Mouse (Mus musculus) skeletal muscle tissue, adult 2 months (tissue): Measurements from ENCODE around the gene Hcrtr2.

ENCODE experiments used
- DNase-seq: peaks from one replicate; pipeline ENCODE4 v3.0.0-alpha.2; 2012; ENCODE audit warnings: low read depth, low spot score

Hcrtr2 gene

DNA sequence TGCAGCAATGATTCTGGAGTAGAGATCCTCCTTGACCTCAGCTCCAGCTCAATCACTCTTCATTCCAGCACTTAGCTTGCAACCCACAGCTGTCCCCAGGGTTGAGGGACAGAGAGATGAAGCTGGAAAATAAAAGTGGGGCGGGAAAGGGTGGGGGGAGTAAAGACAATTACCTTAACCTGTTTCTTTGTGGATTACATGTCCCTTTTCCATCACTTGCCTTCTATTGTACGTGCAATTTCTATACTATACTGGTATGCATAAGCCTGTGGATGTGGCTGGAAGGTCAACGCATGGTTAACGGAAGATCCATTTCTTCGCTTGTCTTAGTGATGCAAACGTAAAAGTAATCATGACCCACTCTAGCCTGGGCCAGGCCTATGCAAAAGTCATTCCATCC is at the start of gene Hcrtr2:
Gene Hcrtr2, minus strand, starts transcription at position 101 of the 400 bp plus-strand sequence.
- no peak for DNase-seq

DNA sequence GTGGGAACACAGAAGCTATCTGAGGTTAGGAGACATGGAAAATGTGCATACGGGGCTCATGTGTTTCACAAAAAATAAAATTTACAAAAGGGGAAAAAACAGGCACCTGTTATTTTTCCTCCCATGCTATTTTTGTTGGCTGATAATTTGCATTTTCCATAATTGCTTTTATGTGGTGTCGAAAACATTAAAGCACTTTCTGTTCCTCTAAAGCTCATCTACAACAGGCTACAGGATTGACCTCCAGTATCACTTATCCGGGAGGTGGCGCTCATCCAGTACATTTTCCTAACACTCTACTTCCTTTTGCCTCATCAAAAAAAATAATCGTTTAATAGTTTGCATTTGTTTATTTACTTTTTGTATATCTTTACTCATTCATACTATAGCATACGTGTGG is 41.2 kb upstream of the Hcrtr2 start:
- no peak for DNase-seq

DNA sequence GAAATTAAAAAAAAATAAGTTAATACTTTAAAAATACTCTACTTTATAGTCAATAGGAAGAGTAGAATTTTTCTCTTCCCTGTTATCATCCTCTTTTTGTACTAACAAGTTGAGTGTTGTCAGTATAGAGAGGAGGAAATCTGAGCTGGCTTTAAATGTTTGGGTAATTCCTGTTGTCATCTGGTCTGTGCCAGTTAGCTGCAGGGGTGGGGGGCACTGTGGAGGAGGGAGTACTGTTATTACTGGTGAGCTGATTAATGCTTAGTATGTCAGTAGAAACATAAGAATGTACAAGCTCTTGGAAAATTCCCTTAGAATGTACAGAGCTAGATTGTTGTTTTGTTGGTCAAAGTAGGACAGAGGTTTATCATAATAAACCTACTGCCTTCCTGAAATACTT is 36.7 kb upstream of the Hcrtr2 start:
- no peak for DNase-seq

DNA sequence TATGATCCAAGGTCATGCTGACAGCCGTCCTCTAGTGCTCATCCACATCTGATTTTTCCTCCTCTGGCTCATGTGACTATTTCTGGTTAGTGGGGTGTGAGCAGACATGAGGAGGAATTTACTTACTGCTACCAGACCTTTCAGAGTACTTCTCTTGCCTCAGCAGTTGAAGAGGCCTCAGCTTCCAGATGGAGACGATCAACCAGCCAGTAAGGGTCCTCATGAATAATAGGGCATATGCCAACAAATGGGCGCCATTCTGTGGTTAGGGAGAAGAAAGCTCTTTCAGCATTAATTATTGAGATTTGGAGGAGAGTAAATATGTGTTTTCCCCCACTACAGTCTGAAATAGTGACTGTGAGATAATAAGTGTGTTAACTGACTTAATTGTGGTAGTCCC is 28.7 kb upstream of the Hcrtr2 start:
- no peak for DNase-seq

DNA sequence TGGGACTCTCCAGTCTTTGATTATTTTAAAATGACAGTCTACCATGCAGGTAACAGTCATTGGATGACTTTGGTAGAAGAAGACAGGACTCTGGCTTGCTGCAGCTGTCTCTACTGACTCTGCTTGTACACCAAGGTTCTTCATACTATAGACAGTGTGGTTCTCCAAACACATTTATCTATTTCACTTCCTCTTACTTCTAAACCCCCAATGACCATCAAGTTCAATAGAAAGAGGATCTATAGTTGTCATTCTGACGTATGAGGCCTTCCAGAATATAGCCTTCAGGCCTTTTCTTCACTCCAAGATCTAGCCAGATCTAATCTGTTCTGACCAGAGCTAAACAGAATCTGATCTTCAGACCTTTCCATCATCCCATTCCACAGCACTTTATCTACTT is 23.6 kb upstream of the Hcrtr2 start:
- no peak for DNase-seq

DNA sequence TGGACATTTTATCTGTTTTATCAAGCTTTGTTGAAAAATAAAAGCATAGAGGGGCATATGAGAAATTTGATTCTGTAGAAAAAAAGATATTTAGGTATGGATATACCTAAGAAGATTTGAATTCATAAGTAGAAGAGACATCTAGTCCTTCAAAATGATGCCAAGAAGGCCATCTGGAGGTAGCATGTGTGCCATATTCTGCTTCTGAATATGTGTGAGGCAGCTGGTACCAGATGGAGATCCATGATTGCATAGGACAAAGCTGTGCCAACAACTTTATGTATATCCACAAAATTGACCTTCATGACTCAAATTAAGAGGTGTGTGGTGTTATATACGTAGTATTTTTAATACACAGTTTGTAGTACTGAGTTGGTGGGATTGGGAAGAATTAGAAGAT is 7.4 kb upstream of the Hcrtr2 start:
- DNase-seq, result no peak

DNA sequence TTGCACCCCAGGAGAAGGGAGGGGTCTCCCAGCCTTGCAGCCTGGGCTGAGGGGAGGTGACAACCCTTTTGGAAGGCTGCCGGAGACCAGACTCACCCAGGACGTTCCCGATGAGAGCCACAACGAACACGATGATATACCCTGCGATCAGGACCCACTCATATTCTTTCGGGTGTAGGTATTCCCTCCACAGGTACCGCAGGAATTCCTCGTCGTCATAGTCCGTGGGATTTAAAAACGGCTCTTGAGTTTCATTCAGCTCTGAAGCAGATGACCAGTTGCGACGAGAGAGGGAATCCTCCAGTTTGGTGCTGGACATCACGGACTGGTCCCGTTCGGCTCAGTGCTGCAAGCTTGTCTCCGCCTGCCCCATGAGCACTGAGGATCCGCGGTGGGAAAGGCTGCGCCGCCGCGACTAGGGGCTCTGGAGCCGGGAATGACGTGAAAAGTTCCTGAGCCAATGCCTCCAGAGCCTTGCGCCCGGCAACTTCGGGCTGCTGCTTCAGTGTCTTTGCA is 412 bp downstream of the Hcrtr2 start:
- no peak for DNase-seq

DNA sequence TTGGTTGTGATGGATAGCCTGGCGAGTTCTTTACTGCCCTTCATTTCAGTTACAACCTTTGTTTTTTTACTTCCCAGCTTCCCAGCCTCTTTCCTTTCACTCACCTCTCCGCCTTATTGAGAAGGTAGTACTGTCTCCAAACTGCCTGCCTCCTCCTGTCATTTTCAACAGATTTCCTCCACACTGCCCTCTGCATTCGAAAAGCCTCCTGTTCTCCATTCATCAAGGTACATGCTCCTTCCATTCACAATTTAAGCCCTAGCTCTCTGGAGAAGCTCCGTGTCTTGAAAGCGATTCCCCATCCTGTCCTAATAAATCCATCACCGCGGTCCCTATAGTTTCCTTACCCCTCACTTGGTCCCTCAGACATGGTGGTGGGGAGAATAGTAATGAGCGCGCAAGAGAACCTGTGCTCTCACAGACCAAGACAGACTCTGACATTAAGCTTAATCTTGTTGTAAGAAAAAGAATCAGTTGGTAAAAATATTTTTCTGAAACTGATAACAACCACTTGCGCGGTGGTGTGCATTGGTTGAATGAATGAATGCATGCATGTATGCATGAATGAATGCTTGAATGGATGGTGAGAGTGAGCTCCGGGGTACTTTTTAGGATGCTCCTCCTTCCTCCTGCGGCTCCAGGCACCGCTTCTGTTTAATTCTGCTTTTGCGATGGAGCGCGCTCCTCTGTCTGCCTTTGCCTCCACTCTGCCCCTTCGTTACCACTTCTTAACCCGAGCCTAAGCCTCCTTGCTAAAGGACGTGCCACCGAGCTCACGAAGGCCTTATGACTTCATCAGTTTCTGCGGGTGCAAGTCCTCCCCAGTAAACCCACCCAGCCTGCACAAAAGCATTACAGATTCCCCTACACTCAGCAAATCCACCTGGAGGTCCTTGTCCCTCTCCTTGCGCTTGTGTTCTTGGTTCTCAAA is 1.3 kb downstream of the Hcrtr2 start:
- DNase-seq, result no peak

DNA sequence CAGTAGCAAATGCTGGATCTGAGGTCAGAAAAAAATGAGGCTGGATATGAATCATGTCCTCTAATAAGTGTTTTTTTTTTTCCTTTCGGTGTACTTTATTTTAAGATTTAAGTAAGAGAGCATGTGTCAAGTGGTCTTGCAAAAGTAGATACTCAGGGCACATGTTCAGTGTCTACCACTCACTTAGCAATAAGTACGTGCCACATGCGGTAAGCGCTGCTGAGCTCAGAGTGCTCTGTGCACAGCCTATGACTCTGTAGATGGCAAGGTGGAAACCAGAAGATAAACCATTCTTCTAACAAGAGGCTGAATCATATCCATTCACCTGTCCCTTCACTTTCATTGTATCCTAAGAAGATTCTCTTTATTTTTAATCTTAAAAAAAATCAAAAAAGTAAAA is 2.1 kb downstream of the Hcrtr2 start:
- no peak for DNase-seq

DNA sequence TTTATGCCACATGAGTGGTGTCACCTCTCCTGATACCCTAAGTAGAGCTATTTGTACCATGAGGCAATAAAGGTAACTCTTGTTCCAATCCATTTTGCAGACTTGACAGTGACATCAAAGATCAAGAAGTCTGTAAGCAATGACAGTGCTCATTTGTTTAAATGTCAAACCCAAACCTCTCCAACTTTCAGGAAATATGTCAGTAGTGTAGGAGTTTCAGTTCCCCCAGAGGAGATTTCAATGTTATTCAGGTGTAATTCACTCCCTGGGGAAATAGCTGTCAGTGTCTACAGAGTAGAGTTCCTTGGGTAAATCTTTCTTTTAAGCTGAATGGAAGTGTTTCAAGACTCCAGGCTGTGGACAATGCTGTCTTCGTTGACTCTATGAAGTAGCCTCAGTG is 2.9 kb downstream of the Hcrtr2 start:
- DNase-seq, result no peak

DNA sequence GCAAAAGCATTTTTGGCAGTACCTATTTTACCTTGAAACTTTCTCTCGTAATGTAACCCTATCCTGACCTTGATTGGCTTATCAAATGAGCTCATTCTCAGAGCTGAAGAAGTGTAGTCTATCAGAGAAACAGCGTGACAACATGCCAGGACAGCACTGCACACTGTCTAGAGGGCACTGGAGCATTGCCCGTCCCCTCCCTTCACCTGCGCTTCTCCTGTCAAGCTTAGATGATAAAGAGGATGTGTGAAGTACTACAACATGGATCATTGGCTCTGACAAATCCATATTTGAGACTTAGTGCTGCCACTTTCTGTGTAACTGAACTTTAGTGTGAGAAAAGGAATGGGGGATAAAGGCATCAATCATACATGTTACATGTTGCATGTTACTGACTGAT is 5.4 kb downstream of the Hcrtr2 start:
- DNase-seq, result no peak

DNA sequence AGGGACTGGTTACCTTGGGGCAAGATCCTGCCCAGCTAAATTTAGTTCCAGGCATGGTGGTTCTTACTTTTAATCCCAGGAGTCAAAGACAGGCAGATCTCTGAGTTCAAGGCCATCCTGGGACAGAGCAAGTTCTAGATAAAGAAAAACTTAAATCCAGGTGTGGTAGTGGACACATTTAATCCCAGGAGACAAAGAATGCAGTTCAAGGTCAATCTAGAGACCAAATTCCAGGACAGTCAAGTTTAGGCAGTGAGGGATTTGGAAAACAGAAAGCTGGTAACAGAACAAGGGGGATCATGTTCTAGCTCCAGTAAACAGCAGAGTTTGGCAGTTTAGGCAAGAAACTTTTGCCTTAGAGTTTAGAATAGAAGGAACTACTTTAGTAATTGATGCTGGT is 8.6 kb downstream of the Hcrtr2 start:
- no peak for DNase-seq

DNA sequence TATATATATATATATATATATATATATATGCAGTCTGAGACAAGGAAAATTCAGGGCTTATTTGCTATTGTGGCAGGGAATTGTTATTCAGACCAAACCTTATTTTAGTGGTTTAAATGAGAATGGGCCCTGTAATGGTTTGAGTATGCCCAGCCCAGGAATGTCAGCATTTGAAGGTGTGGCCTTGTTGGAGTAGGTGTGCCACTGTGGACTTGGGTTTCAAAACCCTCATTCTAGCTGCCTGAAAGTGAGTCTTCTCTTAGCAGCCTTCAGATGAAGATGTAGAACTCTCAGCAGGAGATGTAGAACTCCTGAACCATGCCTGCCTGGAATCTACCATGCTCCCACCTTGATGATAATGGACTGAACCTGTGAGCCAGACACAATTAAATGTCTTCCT is 9.7 kb downstream of the Hcrtr2 start:
- DNase-seq, result no peak

DNA sequence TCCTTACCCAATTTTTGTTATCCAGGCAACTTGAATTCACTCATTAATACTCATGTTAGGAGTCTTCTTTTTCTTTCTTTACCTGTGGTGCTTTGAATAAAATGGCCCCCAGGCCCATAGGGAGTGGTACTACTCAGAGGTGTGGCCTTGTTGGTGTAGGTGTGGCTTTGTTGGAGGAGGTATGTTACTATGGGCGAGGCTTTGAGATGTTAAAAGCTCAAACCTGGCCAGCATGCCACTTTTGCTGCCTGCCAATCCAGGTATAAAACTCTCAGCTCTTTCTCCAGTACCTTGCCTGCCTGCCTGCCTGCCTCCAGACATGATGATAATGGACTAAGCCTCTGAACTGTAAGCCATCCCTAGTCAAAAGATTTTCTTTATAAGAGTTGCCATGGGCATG is 11.4 kb downstream of the Hcrtr2 start:
- DNase-seq, result no peak

DNA sequence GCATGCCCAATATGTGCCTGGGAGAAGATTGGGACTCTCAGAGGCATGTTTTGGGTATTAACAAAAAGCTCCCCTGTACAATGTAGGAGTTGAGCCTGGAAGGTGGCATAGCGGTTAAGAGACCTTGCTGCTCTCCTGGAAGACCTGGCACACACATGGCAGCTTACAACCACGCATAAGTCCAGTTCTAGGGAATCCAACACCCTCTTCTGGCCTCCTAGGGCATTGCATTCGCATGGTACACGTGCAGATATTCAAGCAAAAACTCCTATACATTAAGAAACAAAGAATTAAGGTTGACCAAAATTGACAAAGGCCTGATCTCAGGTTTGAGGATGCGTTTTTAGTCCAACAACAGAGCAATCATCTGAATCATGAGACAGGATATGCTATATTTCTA is 32.3 kb downstream of the Hcrtr2 start:
- DNase-seq, result no peak

DNA sequence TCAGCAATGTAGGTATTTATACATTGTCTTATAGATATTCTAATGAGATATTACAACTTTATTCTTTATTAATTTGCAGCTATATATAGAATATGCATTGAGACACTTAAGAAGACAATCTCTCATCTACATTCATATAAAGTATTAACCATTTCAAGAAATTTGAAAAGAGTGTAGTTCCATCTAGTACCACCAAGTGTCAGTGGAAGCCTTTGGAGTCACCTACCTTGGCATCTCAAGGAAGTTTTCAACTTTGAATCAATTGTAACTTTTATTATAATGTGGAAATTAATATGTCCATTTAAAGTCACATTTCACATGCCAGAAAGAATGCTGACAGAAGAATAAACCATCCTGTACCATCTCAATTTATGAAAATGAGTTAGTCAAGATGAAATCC is 52.8 kb downstream of the Hcrtr2 start:
- DNase-seq, result no peak

DNA sequence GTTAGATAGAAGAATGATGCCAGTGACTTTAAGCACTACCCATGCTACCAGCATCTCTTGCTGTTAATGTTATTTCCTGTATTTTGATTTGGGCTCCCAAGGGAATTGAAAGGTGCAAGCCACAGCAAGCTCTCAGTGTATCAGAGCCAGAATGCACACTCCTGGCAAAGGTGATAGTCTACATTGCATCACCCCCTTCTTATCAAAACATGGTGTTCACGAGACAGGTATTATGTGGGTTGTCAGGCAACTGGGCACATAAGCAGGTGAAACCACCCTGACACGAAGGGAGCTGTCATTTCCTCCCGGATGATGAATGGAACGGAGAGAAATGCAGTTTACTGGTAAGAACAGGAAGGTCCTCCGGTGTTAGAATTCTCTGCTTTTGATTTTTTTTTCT is 65.9 kb downstream of the Hcrtr2 start:
- no peak for DNase-seq

DNA sequence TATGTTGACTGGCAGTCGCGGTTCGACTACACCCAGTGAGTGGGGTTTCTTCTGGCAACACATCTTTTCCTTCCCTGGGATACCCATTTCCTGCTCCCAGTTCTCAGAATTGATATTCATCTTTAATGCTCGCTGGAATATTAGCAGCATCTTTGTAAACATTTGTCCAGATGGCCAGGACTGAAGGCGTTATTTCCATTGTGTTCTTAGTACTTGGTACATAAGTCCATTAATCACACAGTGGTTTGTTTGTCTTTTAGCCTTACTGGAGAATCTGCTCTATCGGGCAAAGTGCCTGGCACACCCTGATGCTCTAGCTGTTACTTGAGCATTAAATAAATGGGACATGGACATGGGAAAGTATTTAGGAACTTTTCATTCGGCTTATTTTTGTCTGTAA is 71.1 kb downstream of the Hcrtr2 start:
- no peak for DNase-seq

DNA sequence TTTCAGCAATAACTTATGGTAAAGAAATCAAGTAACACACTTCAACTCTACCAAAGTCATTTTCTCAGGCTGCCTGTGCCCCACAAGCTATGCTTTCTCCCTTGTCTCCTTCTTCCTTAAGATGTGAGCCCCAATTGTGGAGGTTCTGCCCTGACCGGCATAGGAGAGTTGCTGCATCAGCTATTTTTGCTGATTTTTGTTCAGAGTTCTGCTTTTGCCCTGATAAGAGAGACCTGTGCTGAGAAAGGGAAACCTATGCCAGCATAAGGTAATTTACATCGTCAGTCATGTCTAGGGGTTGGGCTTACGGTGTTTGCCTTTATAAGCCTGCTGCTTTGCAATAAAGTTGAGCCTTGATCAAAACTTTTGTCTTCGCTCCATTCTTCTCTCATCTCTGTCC is 71.5 kb downstream of the Hcrtr2 start:
- DNase-seq, result no peak

DNA sequence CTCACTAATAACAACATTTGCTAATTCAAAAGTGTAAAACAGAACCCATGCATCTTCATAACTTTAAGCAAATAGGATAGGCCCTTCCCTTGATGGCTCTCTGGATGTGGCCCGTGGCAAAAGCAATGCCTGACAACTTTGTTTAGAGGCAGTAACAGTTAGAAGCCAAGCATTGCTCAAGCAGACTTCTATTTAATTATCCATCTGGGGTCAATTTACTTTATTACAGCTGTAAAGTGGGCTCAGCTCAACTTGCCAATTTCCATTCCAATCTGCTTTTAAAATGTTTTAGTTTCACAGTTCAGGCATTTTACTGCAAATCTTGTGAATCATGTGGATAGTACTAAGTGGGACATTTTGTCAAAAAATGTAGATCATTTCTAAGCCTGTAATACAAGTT is 81.3 kb downstream of the Hcrtr2 start:
- no peak for DNase-seq

DNA sequence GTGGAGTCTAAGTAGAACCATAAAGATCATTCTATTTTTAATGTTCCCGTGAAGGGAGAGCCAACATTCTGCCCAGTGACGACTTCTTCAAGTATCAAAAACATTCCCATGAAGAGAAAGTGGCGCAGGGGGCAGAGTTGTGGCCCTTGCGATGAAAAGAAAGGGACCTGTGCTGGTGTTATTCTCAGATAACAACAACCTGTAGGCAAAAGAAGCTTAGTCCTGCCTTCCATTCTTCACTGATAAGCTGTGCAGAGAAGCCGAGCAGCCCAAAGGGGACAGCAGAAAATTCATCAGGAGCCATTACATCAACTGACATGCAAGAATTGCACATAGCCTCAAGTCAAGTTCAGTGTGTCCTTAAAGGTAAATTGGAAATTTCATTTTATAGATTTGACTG is 85.7 kb downstream of the Hcrtr2 start:
- no peak for DNase-seq

DNA sequence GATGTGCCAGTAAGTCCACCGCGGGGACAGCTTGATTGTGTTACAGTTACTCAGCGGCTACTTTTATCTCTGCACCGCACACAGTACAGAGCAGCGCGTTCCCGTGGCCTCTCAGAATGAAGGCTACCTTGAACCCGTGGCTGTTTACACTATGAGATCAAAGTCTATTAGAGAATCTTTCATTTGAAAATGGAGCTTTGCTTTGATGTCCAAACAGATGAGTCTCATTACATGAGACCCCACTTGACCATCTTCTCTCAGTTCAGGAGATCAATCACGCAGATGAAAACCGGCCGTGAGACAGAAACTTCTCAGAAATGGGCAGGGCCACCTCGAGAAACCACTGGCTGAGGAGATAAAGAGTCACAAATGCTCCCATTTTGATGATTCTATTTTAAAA is 86.4 kb downstream of the Hcrtr2 start:
- DNase-seq, result no peak

DNA sequence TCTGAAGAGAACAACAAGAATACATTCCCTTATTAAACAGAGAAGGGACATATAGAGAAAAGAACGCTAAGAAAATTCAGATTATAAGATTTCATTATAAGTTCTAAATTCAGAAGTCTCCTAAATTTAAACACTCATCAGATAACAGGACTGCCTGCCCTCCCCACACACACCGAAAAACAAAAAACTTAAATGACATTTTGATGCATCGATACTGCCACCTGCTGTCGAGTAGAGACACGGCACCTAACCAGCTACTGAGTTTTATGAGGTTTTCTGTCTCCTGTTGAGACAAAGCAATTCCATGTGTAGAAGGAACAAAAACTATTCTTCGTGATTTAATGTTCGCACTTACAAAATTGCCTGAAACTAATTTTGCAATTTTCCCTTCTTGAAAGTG is 87.0 kb downstream of the Hcrtr2 start:
- peak; percentile 34 for DNase-seq
